Mouse (Mus musculus) liver, embryonic 16.5 days (tissue): Measurements from ENCODE around the gene Eps15l1. TPM values are rescaled to one million over a fixed set of nuclear protein-coding genes. Genes with fewer than 3 reads are reported as not detected.

Experiments used
- ATAC-seq: fragments of 200-750 bp; cut with Nextera tagmentation; 2 replicates; pipeline ENCODE4 v1.8.0; 2017; ENCODE audit warnings: low read depth, mild to moderate bottlenecking, moderate number of reproducible peaks, moderate library complexity
- H3K27ac ChIP-seq: fragments of 300-500 bp; sonication (generic); 2 replicates; pipeline ENCODE4 v1.5.1; 2014; ENCODE audit warnings: mild to moderate bottlenecking, low read length
- H3K27me3 ChIP-seq: fragments of 300-500 bp; sonication (generic); 2 replicates; pipeline ENCODE4 v1.6.1; 2014; ENCODE audit warnings: low read depth, low read length, mixed read lengths; ENCODE audit not compliant: control insufficient read depth, insufficient read depth
- H3K36me3 ChIP-seq: fragments of 300-500 bp; sonication (generic); 2 replicates; pipeline ENCODE4 v1.6.1; 2014; ENCODE audit warnings: mild to moderate bottlenecking; ENCODE audit not compliant: control insufficient read depth, insufficient read depth
- H3K4me1 ChIP-seq: fragments of 300-500 bp; sonication (generic); 2 replicates; pipeline ENCODE4 v1.6.1; 2014; ENCODE audit warnings: low read depth, low read length, mixed read lengths; ENCODE audit not compliant: control insufficient read depth
- H3K4me2 ChIP-seq: fragments of 300-500 bp; sonication (generic); 2 replicates; pipeline ENCODE4 v1.6.1; 2014; ENCODE audit warnings: low read depth, low read length, mixed read lengths
- H3K4me3 ChIP-seq: fragments of 300-500 bp; sonication (generic); 2 replicates; pipeline ENCODE4 v1.5.1; 2014; ENCODE audit warnings: low read depth, mild to moderate bottlenecking, low read length
- H3K9ac ChIP-seq: fragments of 300-500 bp; sonication (generic); 2 replicates; pipeline ENCODE4 v1.6.1; 2014; ENCODE audit warnings: low read depth, low read length
- H3K9me3 ChIP-seq: fragments of 300-500 bp; sonication (generic); replicated peaks from 2 replicates; pipeline ENCODE4 v1.6.1; 2016; ENCODE audit warnings: low read length; ENCODE audit not compliant: control insufficient read depth
- WGBS: fragments of 180-500 bp; shearing (Covaris S2); extraction: QIAGEN DNeasy Blood & Tissue Kit; methylation state at CpG from one replicate; pipeline ENCODE4 v1.1.7; 2014; ENCODE audit not compliant: insufficient replicate concordance; 5-methylcytosine and 5-hydroxymethylcytosine counted together
- polyA plus RNA-seq: library from polyadenylated mRNA; unstranded; fragments of >200 nt; fragmentation: Nextera tagmentation; extraction: Ambion mirVana; gene quantifications from 2 replicates; pipeline ENCODE4 v1.2.1, GENCODE M21; 2015

Eps15l1 gene
- polyA plus RNA-seq, 1 experiment from 2014 or later, result 19.2 TPM

DNA sequence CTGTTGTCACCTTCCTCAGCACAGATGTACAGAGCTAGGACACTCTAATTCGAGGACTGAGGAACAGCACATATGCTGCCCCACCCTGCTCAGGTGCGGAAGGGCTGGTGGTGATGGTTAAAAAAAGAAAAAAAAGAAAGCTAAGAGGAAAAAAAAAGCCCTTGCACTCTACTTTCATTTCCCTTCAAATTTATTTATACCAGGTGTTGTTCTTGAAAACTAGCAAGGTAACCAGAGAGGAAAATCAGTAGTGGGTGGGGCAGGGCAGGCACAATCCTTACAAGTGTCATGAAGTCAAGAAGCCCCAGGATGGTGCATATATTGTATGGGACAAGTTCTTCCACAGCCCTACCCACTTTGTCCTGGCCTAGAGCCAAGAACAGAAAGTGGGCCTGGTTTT is 56.2 kb downstream of the Eps15l1 start:
- WGBS, result 81% methylated on average over 2 of the region's 2 CpGs
- no peak for ATAC-seq
- Histone ChIP-seq H3K27me3 (no peaks in the 10 kb centered on the region), H3K4me2 (no peak overlapping the region), H3K4me1 (no peaks in the 10 kb centered on the region), H3K9ac (no peak overlapping the region), H3K9me3 (no peaks in the 10 kb centered on the region), H3K4me3 (no peak overlapping the region), H3K27ac (no peak overlapping the region), H3K36me3 (peaks cover 20% of the 10 kb centered on the region)

DNA sequence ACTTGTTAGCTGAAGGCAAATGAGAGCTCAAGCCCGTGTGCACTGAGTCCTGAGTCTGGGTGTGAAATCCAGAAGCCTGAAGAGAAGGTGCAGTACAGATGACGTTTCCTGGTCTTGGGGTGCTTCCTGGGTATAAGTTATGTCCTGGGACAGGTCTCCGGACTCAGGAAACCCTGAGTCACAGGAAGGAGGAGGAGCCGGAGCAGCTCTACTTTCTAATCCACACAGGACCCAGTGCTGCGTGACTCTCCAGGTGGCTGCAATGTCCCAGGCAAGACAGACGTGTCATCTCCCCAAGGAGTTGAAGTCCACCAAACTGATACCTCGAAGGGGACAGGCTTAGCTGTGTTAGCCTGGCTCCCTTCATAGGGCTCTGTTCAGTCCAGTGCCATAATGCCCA is 57.8 kb downstream of the Eps15l1 start:
- no peak for ATAC-seq
- peaks cover 15% of the 10 kb centered on the region for H3K36me3 ChIP-seq
- no peak overlapping the region for H3K4me3 ChIP-seq
- no peak overlapping the region for H3K4me2 ChIP-seq
- H3K9ac ChIP-seq, result no peak overlapping the region
- H3K4me1 ChIP-seq, result no peaks in the 10 kb centered on the region
- H3K27ac ChIP-seq, result no peak overlapping the region
- H3K9me3 ChIP-seq, result no peaks in the 10 kb centered on the region
- WGBS, result 64% methylated on average over 7 of the region's 7 CpGs
- H3K27me3 ChIP-seq, result no peaks in the 10 kb centered on the region

DNA sequence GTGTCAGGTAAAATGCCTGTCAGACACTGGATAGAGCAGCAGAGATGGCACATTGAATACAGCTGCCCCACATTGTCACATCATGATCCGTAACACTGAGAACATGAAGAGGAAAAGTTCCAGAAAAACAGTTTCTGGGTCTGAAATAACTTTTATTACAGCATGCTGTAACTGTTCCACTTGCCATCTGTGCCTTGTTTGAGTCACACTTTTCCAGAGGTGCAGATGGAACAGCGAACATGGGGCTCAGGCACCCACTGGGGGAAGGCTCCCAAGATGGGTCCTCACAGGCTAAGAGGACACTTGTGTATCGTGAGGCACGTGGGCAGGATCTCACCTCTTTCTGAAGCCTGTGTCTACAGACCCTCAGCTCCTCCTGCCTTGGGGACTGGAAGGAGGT is 58.5 kb downstream of the Eps15l1 start:
- Histone ChIP-seq H3K4me3 (no peak overlapping the region), H3K9ac (no peak overlapping the region), H3K27me3 (no peaks in the 10 kb centered on the region), H3K4me2 (no peak overlapping the region), H3K36me3 (peaks cover 9% of the 10 kb centered on the region), H3K27ac (no peak overlapping the region), H3K4me1 (no peaks in the 10 kb centered on the region), H3K9me3 (no peaks in the 10 kb centered on the region)
- no peak for ATAC-seq
- 84% methylated on average over 4 of the region's 4 CpGs for WGBS

DNA sequence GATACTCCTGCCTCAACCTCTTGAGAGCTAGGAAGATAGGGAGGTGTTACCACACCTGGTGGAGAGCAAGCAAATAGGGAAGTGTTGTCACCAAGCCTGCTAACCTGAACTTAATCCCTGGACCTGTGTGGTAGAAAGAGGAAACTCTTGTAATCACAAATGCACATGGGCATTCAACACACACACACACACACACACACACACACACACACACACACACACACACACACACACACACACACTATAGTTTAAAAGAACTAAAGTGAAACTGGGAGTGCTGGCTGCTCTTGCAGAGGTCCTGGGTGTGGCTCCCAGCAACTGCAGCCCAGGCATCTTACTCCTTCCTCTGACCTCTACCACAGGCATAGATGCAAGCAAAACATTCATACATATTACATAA is 61.1 kb downstream of the Eps15l1 start:
- Histone ChIP-seq H3K27ac (no peak overlapping the region), H3K36me3 (peaks cover 5% of the 10 kb centered on the region), H3K9me3 (no peaks in the 10 kb centered on the region), H3K27me3 (no peaks in the 10 kb centered on the region), H3K4me3 (no peak overlapping the region), H3K4me1 (no peaks in the 10 kb centered on the region; the same call in 1 of the 2 replicates), H3K9ac (no peak overlapping the region), H3K4me2 (no peak overlapping the region)
- no peak for ATAC-seq

DNA sequence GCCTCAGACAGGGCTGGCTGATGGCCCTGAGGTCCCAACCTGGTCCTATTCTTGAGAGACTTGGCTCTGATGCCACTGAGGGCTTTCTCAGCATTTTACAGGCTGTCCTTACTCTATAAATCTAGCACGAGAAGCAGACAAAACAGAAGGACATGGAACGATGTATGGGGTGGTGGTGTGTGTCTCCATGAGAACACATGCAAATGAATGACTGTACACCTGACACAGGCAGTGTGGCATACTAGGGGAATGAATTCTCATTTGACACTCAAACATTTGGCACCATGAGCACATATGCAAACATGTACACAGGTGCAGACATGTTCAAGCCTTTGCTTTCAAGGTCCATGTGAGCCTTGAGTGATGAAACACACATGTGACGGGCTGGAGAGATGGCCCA is 64.7 kb downstream of the Eps15l1 start:
- no peak overlapping the region for H3K4me3 ChIP-seq
- 76% methylated on average over 3 of the region's 3 CpGs for WGBS
- no peak for ATAC-seq
- no peak overlapping the region for H3K9ac ChIP-seq
- H3K27ac ChIP-seq, result no peak overlapping the region
- no peaks in the 10 kb centered on the region for H3K9me3 ChIP-seq
- H3K27me3 ChIP-seq, result no peaks in the 10 kb centered on the region
- peaks cover 5% of the 10 kb centered on the region for H3K36me3 ChIP-seq
- H3K4me1 ChIP-seq, result peaks cover 33% of the 10 kb centered on the region
- H3K4me2 ChIP-seq, result no peak overlapping the region

DNA sequence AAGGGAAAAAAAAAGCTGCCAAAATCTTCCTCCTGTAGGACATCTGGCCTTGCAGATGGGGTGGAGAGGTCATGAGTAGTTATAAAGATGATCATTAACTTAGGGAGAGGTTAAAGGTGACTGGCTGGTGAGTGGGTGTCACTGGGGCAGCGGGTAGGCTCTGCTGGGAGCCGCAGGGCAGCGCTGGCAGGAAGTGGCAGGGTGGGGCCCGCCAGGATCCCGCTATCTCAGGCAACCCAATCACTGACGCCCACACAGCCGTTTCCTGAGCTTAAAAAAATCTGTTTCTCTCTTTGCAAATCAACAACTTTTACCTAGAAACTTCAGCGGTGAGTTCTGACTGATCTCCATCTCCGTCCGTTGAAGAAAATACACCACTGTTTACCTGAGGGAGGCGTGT is 67.0 kb downstream of the Eps15l1 start:
- H3K9ac ChIP-seq, result no peak overlapping the region
- peak overlapping the region; percentile 14; the same call in 1 of the 2 replicates for H3K4me2 ChIP-seq
- peaks cover 2% of the 10 kb centered on the region for H3K36me3 ChIP-seq
- no peaks in the 10 kb centered on the region for H3K9me3 ChIP-seq
- WGBS, result 5% methylated on average over 11 of the region's 11 CpGs
- peak; percentile 51 for ATAC-seq
- no peak overlapping the region for H3K4me3 ChIP-seq
- H3K27me3 ChIP-seq, result no peaks in the 10 kb centered on the region
- peaks cover 39% of the 10 kb centered on the region for H3K4me1 ChIP-seq
- peak overlapping the region; percentile 54 for H3K27ac ChIP-seq

DNA sequence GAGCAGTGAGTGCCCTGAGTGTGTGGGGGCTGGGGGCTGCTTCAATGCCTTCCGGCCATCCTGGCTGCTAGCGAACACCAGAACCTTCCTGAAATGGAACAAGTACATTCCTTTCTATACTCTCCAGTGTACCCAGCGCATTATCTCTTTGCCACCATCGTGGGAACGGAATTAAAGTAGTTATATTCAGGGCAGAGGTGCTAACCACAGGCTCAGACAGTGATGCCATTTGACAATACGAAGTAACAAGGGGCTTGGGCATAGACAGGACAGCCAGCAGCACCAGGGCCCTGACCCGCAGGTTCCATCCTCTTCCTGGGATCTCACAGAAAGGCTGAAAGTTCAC is 67.6 kb downstream of the Eps15l1 start:
- H3K4me1 ChIP-seq, result peaks cover 39% of the 10 kb centered on the region
- peak overlapping the region; percentile 54 for H3K27ac ChIP-seq
- no peak overlapping the region for H3K4me2 ChIP-seq
- ATAC-seq, result no peak
- H3K9me3 ChIP-seq, result no peaks in the 10 kb centered on the region
- WGBS, result 58% methylated on average over 7 of the region's 7 CpGs
- H3K36me3 ChIP-seq, result peaks cover 2% of the 10 kb centered on the region
- H3K4me3 ChIP-seq, result no peak overlapping the region
- no peak overlapping the region for H3K9ac ChIP-seq
- no peaks in the 10 kb centered on the region for H3K27me3 ChIP-seq

DNA sequence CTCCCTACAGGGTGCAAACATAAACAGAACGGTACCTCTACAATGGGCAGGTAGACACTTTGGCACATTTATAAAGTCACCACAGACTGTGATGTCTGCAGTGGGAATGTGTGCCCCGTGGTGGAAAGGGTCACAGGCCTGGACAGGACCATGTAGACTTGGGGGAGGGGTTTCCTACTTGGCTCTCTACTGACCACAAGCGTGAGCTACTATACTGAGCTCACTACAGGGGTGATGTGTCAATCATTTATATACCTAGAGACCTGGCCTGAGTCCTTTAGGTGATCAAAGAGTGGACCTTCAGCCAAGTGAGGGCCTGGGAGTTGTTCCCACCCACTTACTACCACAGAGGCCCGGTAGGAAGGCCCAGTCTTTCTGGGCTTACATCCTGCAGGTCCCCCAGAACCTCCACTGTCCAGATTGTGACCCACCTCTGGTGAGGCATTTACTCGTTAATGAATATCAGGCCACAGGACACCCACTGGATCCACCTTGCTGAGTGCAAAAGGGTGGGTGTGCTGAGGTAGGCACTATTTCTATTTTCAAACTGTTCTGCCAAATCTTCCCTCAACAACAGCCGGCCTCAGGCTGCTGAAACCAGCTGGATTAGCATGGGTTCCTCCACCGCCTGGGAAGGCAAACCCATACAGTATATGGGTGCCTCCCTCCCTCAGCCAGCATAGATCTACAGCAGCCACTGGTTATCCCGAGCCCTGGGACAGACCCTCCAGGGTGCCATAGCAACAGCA is 68.1 kb downstream of the Eps15l1 start:
- Histone ChIP-seq H3K27ac (peak overlapping the region; percentile 54), H3K36me3 (peaks cover 2% of the 10 kb centered on the region), H3K4me1 (peaks cover 39% of the 10 kb centered on the region), H3K27me3 (no peaks in the 10 kb centered on the region), H3K9ac (no peak overlapping the region), H3K4me3 (no peak overlapping the region), H3K9me3 (no peaks in the 10 kb centered on the region), H3K4me2 (no peak overlapping the region)
- 64% methylated on average over 8 of the region's 8 CpGs for WGBS
- peak; percentile 43 for ATAC-seq

DNA sequence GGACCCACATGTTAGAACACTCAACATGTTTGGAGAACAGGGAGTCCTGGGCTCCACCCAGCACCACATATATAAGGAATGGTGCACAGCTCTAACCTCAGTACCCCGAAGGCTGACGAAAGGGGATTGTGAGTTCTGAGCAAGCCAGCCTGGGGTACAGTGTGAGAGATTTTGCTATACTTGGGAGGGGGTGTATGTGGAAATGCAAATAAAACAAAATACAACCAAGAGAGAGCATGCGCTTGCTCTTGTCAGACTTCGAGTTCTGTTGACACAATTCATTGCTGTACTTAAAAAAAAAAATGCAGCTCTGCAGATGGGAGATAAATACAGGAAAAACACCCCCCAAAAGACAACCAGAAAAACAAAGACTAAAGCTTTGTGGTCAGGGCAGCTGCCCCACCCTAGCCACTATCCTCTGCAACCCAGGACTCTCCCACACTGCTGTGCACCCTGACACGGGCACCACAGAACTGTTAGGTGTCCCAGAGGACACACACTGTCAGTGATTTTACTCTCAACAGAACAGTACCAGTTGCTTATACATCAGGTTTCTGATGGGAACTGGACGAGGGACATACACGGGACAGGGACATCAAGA is 69.8 kb downstream of the Eps15l1 start:
- Histone ChIP-seq H3K36me3 (no peaks in the 10 kb centered on the region), H3K4me2 (no peak overlapping the region; the same call in 1 of the 2 replicates), H3K27me3 (no peaks in the 10 kb centered on the region), H3K27ac (no peak overlapping the region), H3K4me3 (no peak overlapping the region), H3K9ac (no peak overlapping the region), H3K9me3 (no peaks in the 10 kb centered on the region), H3K4me1 (peaks cover 39% of the 10 kb centered on the region)
- ATAC-seq, result no peak
- WGBS, result 44% methylated on average over 7 of the region's 7 CpGs
